Mouse (Mus musculus) cerebellum, postnatal 4 days (tissue): ENCODE results near the gene Acaca.

ENCODE experiments used
- DNase-seq, 2 experiments: peaks; one replicate each; pipeline ENCODE4 v3.0.0; 2022; ENCODE audit warnings: low spot score in 2 of 2, mixed read lengths in 1 of 2

The Acaca gene

GRCm38 (mm10) chr11:84128943-84129798 lies at the start of gene Acaca, which contains the start of gene Tada2a:
TSS of gene Acaca (plus strand) at chr11:84129672.
TSS of gene Tada2a (minus strand) at chr11:84129600.
- DNase-seq, result peak; percentile 60 to 84

- no peak for DNase-seq
Observed at GRCm38 (mm10) chr11:84079887-84080286, 49.6 kb upstream of the Acaca start.

- DNase-seq, result no peak
Observed at GRCm38 (mm10) chr11:84080327-84080726, 49.1 kb upstream of the Acaca start.

- no peak for DNase-seq
Observed at GRCm38 (mm10) chr11:84081901-84082300, 47.6 kb upstream of the Acaca start.

GRCm38 (mm10) chr11:84090572-84090971 lies 38.9 kb upstream of the Acaca start:
- no peak for DNase-seq

- no peak for DNase-seq
Observed at GRCm38 (mm10) chr11:84095084-84095483, 34.4 kb upstream of the Acaca start.

GRCm38 (mm10) chr11:84097251-84097998 lies 32.0 kb upstream of the Acaca start:
- DNase-seq, result no peak

- no peak for DNase-seq
Observed at GRCm38 (mm10) chr11:84101182-84101581, 28.3 kb upstream of the Acaca start.

- DNase-seq, result no peak
Observed at GRCm38 (mm10) chr11:84104036-84104435, 25.4 kb upstream of the Acaca start.

- DNase-seq, result no peak
Observed at GRCm38 (mm10) chr11:84107137-84107536, 22.3 kb upstream of the Acaca start.

- no peak for DNase-seq
Observed at GRCm38 (mm10) chr11:84113623-84114022, 15.8 kb upstream of the Acaca start.

GRCm38 (mm10) chr11:84115646-84116045 lies 13.8 kb upstream of the Acaca start:
- DNase-seq, result no peak

GRCm38 (mm10) chr11:84116221-84116620 lies 13.3 kb upstream of the Acaca start:
- no peak for DNase-seq

GRCm38 (mm10) chr11:84117431-84117830 lies 12.0 kb upstream of the Acaca start:
- DNase-seq, result no peak

GRCm38 (mm10) chr11:84121051-84121956 lies 8.2 kb upstream of the Acaca start:
- DNase-seq, result no peak

GRCm38 (mm10) chr11:84127977-84128376 lies 1.5 kb upstream of the Acaca start:
- no peak for DNase-seq

GRCm38 (mm10) chr11:84129799-84130185 lies 320 bp downstream of the Acaca start:
- DNase-seq, result no peak

- DNase-seq, result no peak
Observed at GRCm38 (mm10) chr11:84134331-84134860, 4.9 kb downstream of the Acaca start.

- no peak for DNase-seq
Observed at GRCm38 (mm10) chr11:84136453-84136852, 7.0 kb downstream of the Acaca start.

- peak in 1 of 2 experiments; percentile 41 for DNase-seq
Observed at GRCm38 (mm10) chr11:84141752-84142151, 12.3 kb downstream of the Acaca start.

GRCm38 (mm10) chr11:84145201-84145798 lies 15.8 kb downstream of the Acaca start:
- no peak for DNase-seq
